Mouse (Mus musculus) heart, postnatal 0 days (tissue): ENCODE data around the gene Mylk.

Source experiments
- CTCF ChIP-seq: IDR thresholded peaks from 2 replicates; pipeline ENCODE4 v1.5.1; 2016; ENCODE audit warnings: antibody characterized with exemption, control low read depth, low read depth
- EP300 ChIP-seq: IDR thresholded peaks from 2 replicates; pipeline ENCODE4 v1.6.1; 2016; ENCODE audit warnings: antibody characterized with exemption, low read depth

DNA sequence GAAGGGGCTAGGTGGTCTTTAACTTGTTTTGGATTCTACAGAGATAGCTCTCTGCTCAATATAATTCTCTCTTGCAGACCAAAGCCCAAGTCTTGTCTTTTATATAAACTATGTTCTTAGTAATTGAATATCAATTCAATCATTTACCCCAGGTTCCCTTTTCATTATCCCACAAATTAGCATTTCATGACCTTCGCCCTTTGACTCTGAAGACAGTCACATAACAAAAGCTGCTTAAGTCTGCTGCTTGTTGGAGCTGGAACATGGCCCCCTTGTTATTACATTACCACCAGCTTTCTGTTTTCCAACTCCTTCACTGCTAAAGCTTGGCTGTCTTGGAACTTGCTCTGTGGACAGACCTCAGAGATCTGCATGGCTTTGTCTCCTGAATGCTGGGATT, 15.6 kb upstream of the Mylk start:
- TF ChIP-seq CTCF, result no peak
- TF ChIP-seq EP300, result no peak
